In genomic region chr2:91115578-91115970, GRCm38 (mm10) we compare ENCODE assay signal across 8 mouse cellular contexts. TPM values are rescaled to one million over a fixed set of nuclear protein-coding genes. Genes with fewer than 3 reads are reported as not detected.
DNase-seq lines count a peak whose midpoint lies in the region; ATAC-seq and TF ChIP-seq lines count a peak whose summit lies in the region.

No protein-coding gene starts in this region.

- H3K4me3 ChIP-seq in kidney, postnatal 0 days (replicated peaks; ENCODE audit: low read depth, low read length) = peak overlapping the region; percentile 40
- peak overlapping the region; percentile 58 for H3K4me3 ChIP-seq in forebrain, embryonic 10.5 days
- peak overlapping the region; percentile 50 for H3K4me3 ChIP-seq in limb, embryonic 13.5 days
- H3K4me3 ChIP-seq in neural tube, embryonic 15.5 days (replicated peaks) = peak overlapping the region; percentile 31

- H3K27ac ChIP-seq in kidney, postnatal 0 days = no peak overlapping the region
- H3K27ac ChIP-seq in forebrain, embryonic 10.5 days = peak overlapping the region; percentile 81
- no peak overlapping the region for H3K27ac ChIP-seq in limb, embryonic 13.5 days
- H3K27ac ChIP-seq in neural tube, embryonic 15.5 days (replicated peaks) = no peak overlapping the region

- H3K36me3 ChIP-seq in kidney, postnatal 0 days (ENCODE audit: insufficient read depth, low read length) = no peaks in the 10 kb centered on the region
- no peaks in the 10 kb centered on the region for H3K36me3 ChIP-seq in forebrain, embryonic 10.5 days (replicated peaks)
- no peaks in the 10 kb centered on the region for H3K36me3 ChIP-seq in limb, embryonic 13.5 days
- no peaks in the 10 kb centered on the region for H3K36me3 ChIP-seq in neural tube, embryonic 15.5 days

- H3K4me2 ChIP-seq in kidney, postnatal 0 days (ENCODE audit: low read length) = peak overlapping the region; percentile 93
- H3K4me2 ChIP-seq in limb, embryonic 13.5 days (replicated peaks) = peak overlapping the region; percentile 87
- peak overlapping the region; percentile 70 for H3K4me2 ChIP-seq in neural tube, embryonic 15.5 days

- no peak for DNase-seq in kidney, postnatal 0 days (ENCODE audit: low spot score)
- no peak for DNase-seq in kidney, postnatal 36 days
- no peak for DNase-seq in forebrain, embryonic 10.5 days (ENCODE audit: extremely low spot score, low spot score)
- DNase-seq in right cerebral cortex, postnatal 14 days = no peak
- DNase-seq in frontal cortex, postnatal 14 days (ENCODE audit: low spot score in 2 of 2) = no peak
- no peak for DNase-seq in thymus, postnatal 14 days

- H3K9me3 ChIP-seq in kidney, postnatal 0 days (replicated peaks; ENCODE audit: low read length) = no peaks in the 10 kb centered on the region
- H3K9me3 ChIP-seq in forebrain, embryonic 10.5 days = no peaks in the 10 kb centered on the region
- H3K9me3 ChIP-seq in limb, embryonic 13.5 days = no peaks in the 10 kb centered on the region
- no peaks in the 10 kb centered on the region for H3K9me3 ChIP-seq in neural tube, embryonic 15.5 days (replicated peaks)

- ATAC-seq in kidney, postnatal 0 days (replicated peaks; ENCODE audit: low FRiP score, low read depth) = no peak
- no peak for ATAC-seq in limb, embryonic 13.5 days (ENCODE audit: low FRiP score, low read depth)
- ATAC-seq in neural tube, embryonic 15.5 days (ENCODE audit: low FRiP score) = no peak

- TF ChIP-seq CTCF in kidney, postnatal 0 days (IDR thresholded peaks at IDR 0.05; ENCODE audit: low read depth) = no peak

- H3K27me3 ChIP-seq in kidney, postnatal 0 days (ENCODE audit: insufficient read depth, low read length) = no peaks in the 10 kb centered on the region
- peaks cover 32% of the 10 kb centered on the region for H3K27me3 ChIP-seq in forebrain, embryonic 10.5 days (ENCODE audit: poor library complexity, severe bottlenecking)
- H3K27me3 ChIP-seq in limb, embryonic 13.5 days = peaks cover 14% of the 10 kb centered on the region
- peaks cover 8% of the 10 kb centered on the region for H3K27me3 ChIP-seq in neural tube, embryonic 15.5 days (replicated peaks)

- H3K4me1 ChIP-seq in kidney, postnatal 0 days (replicated peaks; ENCODE audit: insufficient read depth, low read length) = peaks cover 7% of the 10 kb centered on the region
- H3K4me1 ChIP-seq in forebrain, embryonic 10.5 days = peaks cover 17% of the 10 kb centered on the region
- H3K4me1 ChIP-seq in limb, embryonic 13.5 days = 0 out of 2 replicates have a peak, but pooled peaks cover 7% of the 10 kb centered on the region
- peaks cover 3% of the 10 kb centered on the region; the same call in 1 of the 2 replicates for H3K4me1 ChIP-seq in neural tube, embryonic 15.5 days

- WGBS in kidney, postnatal 0 days = 36% methylated on average over 12 of the region's 12 CpGs
- 40% methylated on average over 12 of the region's 12 CpGs for whole genome bisulfite sequencing in forebrain, embryonic 10.5 days
- 39% methylated on average over 12 of the region's 12 CpGs for WGBS in limb, embryonic 13.5 days
- 31% methylated on average over 12 of the region's 12 CpGs for WGBS in neural tube, embryonic 15.5 days

- H3K9ac ChIP-seq in kidney, postnatal 0 days (ENCODE audit: low read depth, low read length) = peak overlapping the region; percentile 65
- H3K9ac ChIP-seq in limb, embryonic 13.5 days = peak overlapping the region; percentile 79
- H3K9ac ChIP-seq in neural tube, embryonic 15.5 days (replicated peaks) = peak overlapping the region; percentile 41; the same call in 1 of the 2 replicates

RNA-seq across cellular contexts. Expression of gene Mybpc3, which starts 2.4 kb away (rescaled TPM):
- polyA plus RNA-seq in kidney, postnatal 0 days (2015; fragmentation: Nextera tagmentation; extraction: Ambion mirVana) = 0.08 and 0.13 TPM in 2 replicates
- polyA plus RNA-seq in forebrain, embryonic 10.5 days (2016; fragmentation: Nextera tagmentation; extraction: Ambion mirVana) = not detected in 2 replicates
- not detected in 2 replicates for polyA plus RNA-seq in limb, embryonic 13.5 days (2015; fragmentation: Nextera tagmentation; extraction: Ambion mirVana)
- 0.33 TPM in 1 of 2 replicates, not detected in the other for polyA plus RNA-seq in neural tube, embryonic 15.5 days (2015; fragmentation: Nextera tagmentation; extraction: Ambion mirVana)

RNA-seq across cellular contexts. Expression of gene Spi1, which starts 33.4 kb away (rescaled TPM):
- 4.4 and 6.0 TPM in 2 replicates for polyA plus RNA-seq in kidney, postnatal 0 days (2015; fragmentation: Nextera tagmentation; extraction: Ambion mirVana)
- polyA plus RNA-seq in forebrain, embryonic 10.5 days (2016; fragmentation: Nextera tagmentation; extraction: Ambion mirVana) = 2.8 and 3.1 TPM in 2 replicates
- polyA plus RNA-seq in limb, embryonic 13.5 days (2015; fragmentation: Nextera tagmentation; extraction: Ambion mirVana) = 4.6 and 6.0 TPM in 2 replicates
- 3.6 and 6.7 TPM in 2 replicates for polyA plus RNA-seq in neural tube, embryonic 15.5 days (2015; fragmentation: Nextera tagmentation; extraction: Ambion mirVana)

RNA-seq across cellular contexts. Expression of gene Slc39a13, which starts 45.4 kb away (rescaled TPM):
- polyA plus RNA-seq in kidney, postnatal 0 days (2015; fragmentation: Nextera tagmentation; extraction: Ambion mirVana) = 39.9 and 41.8 TPM in 2 replicates
- polyA plus RNA-seq in forebrain, embryonic 10.5 days (2016; fragmentation: Nextera tagmentation; extraction: Ambion mirVana) = 17.8 and 17.9 TPM in 2 replicates
- polyA plus RNA-seq in limb, embryonic 13.5 days (2015; fragmentation: Nextera tagmentation; extraction: Ambion mirVana) = 59.9 and 67.5 TPM in 2 replicates
- polyA plus RNA-seq in neural tube, embryonic 15.5 days (2015; fragmentation: Nextera tagmentation; extraction: Ambion mirVana) = 35.5 and 43.2 TPM in 2 replicates
